Mouse (Mus musculus) lung, postnatal 25 days (tissue): ENCODE results near the gene Card11.
A peak's percentile ranks its signal among the peaks of the same experiment; 100 is the strongest.

Experiments used
- DNase-seq: peaks from one replicate; pipeline ENCODE4 v3.0.0; 2022; ENCODE audit warnings: low spot score

The Card11 gene

GRCm38 (mm10) chr5:140918519-140918918 lies 81.9 kb downstream of the Card11 start:
- no peak for DNase-seq

GRCm38 (mm10) chr5:140917807-140918206 lies 82.6 kb downstream of the Card11 start:
- no peak for DNase-seq

- no peak for DNase-seq
Measured at GRCm38 (mm10) chr5:140910841-140911240, 89.5 kb downstream of the Card11 start.

- DNase-seq = peak; percentile 21
Measured at GRCm38 (mm10) chr5:140900866-140901265, 99.5 kb downstream of the Card11 start.

GRCm38 (mm10) chr5:140891080-140891479 lies 109.3 kb downstream of the Card11 start:
- no peak for DNase-seq

- peak; percentile 62 for DNase-seq
Measured at GRCm38 (mm10) chr5:140890050-140890449, 110.3 kb downstream of the Card11 start.

GRCm38 (mm10) chr5:140889539-140889938 lies 110.8 kb downstream of the Card11 start:
- peak; percentile 54 for DNase-seq

GRCm38 (mm10) chr5:140887871-140888270 lies 112.5 kb downstream of the Card11 start:
- no peak for DNase-seq

GRCm38 (mm10) chr5:140884966-140885365 lies 115.4 kb downstream of the Card11 start:
- no peak for DNase-seq

- DNase-seq = no peak
Measured at GRCm38 (mm10) chr5:140882391-140882790, 118.0 kb downstream of the Card11 start.

GRCm38 (mm10) chr5:140880151-140880550 lies 120.2 kb downstream of the Card11 start:
- DNase-seq = no peak

- DNase-seq = no peak
Measured at GRCm38 (mm10) chr5:140878644-140879043, 121.7 kb downstream of the Card11 start.

GRCm38 (mm10) chr5:140873736-140874307 lies 126.6 kb downstream of the Card11 start:
- no peak for DNase-seq

- no peak for DNase-seq
Measured at GRCm38 (mm10) chr5:140873039-140873551, 127.3 kb downstream of the Card11 start.

GRCm38 (mm10) chr5:140872532-140873038 lies 127.8 kb downstream of the Card11 start:
- peak; percentile 26 for DNase-seq

GRCm38 (mm10) chr5:140871241-140871640 lies 129.1 kb downstream of the Card11 start:
- DNase-seq = peak; percentile 28

- DNase-seq = peak; percentile 49
Measured at GRCm38 (mm10) chr5:140869034-140869433, 131.3 kb downstream of the Card11 start.

GRCm38 (mm10) chr5:140859730-140860129 lies 140.7 kb downstream of the Card11 start:
- no peak for DNase-seq

- no peak for DNase-seq
Measured at GRCm38 (mm10) chr5:140858335-140858734, 142.0 kb downstream of the Card11 start.

GRCm38 (mm10) chr5:140857432-140858154 lies 142.8 kb downstream of the Card11 start:
- no peak for DNase-seq

- DNase-seq = no peak
Measured at GRCm38 (mm10) chr5:140855909-140856530, 144.4 kb downstream of the Card11 start.

- DNase-seq = no peak
Measured at GRCm38 (mm10) chr5:140854700-140855099, 145.7 kb downstream of the Card11 start.

GRCm38 (mm10) chr5:140853723-140854122 lies 146.7 kb downstream of the Card11 start:
- no peak for DNase-seq
